Mouse (Mus musculus): ENCODE results near the gene Slc1a2. TPM values are rescaled to one million over a fixed set of nuclear protein-coding genes. Genes with fewer than 3 reads are reported as not detected.

The Slc1a2 gene
- polyA plus RNA-seq, 1 experiment: 1.5 TPM

DNA sequence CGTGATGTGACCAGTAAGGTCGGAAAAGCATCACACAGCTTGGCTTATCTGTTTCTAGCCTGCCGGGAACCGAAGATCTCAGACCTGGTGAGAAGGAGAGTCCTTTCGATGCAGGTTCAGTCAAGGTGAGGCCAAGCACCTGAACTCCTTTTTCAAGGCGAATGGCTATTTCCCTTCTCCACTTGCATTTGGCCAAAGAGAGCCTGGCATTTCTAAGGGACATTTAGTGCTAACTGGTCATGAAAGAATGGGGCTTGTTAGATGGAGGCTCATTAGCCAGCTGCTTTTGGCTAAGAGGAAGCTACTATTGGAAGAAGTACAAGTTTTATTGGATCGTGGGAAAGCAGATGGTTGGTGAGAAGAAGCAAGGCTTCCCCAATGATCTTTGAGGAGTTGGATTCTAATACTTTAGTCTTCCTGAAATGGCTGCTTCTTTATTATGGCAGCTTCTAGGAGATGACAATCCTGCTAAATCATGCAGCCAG is 22.3 kb upstream of the Slc1a2 start:
- 86% methylated on average over 7 of the region's 7 CpGs for WGBS
- Histone ChIP-seq H3K4me1 (ENCODE audit: control insufficient read depth, insufficient read depth, low read length) (no peaks in the 10 kb centered on the region), H3K4me3 (replicated peaks; ENCODE audit: extremely low read depth, low read depth, low read length) (no peak overlapping the region)
- no peak for DNase-seq
- TF ChIP-seq CTCF (IDR thresholded peaks at IDR 0.05; ENCODE audit: insufficient read depth, low read length) (no peak), POLR2A (IDR thresholded peaks at IDR 0.05; ENCODE audit: borderline replicate concordance, extremely low read depth, low read depth, low read length) (no peak)

DNA sequence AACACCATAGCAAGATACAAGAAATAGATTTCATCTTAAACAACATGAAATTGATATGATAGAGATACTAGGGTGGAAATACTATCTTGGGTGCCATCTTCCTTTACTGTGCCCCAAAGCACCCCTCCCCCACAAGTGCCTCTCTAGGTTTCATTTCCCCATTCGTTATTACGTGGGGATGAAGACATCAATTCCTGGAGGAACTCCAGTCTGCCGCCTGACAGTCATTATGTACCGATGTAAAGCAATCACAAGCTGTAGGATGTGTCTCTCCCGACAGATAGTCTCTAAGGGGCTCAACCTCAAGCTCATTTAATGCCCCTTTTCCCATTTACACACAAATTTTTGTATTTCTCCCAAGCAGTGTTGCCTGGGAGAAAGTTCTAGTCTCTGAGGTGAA is 20.3 kb upstream of the Slc1a2 start:
- DNase-seq: no peak
- 72% methylated on average over 5 of the region's 5 CpGs for WGBS
- Histone ChIP-seq H3K4me3 (replicated peaks; ENCODE audit: extremely low read depth, low read depth, low read length) (no peak overlapping the region), H3K4me1 (ENCODE audit: control insufficient read depth, insufficient read depth, low read length) (no peaks in the 10 kb centered on the region)
- TF ChIP-seq POLR2A (IDR thresholded peaks at IDR 0.05; ENCODE audit: borderline replicate concordance, extremely low read depth, low read depth, low read length) (no peak), CTCF (IDR thresholded peaks at IDR 0.05; ENCODE audit: insufficient read depth, low read length) (no peak)

DNA sequence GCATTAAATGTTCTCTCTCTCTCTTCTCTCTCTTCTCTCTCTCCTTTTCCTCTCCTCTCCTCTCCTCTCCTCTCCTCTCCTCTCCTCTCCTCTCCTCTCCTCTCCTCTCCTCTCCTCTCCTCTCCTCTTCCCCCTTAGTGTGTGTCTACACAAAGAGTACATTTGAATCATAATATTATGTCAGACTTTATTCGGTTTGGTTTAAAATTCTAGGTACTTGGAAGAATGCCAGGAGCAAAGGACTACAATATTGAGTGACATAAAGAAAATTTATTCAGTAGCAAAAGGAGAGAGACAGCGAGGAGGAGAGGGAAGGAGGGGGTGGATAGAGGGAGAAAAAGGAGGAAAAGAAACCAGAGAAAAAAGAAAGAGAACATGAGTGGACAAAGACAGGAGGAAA is 19.8 kb upstream of the Slc1a2 start:
- no peak for DNase-seq
- no peaks in the 10 kb centered on the region for H3K4me1 ChIP-seq (ENCODE audit: control insufficient read depth, insufficient read depth, low read length)
- no peak overlapping the region for H3K4me3 ChIP-seq (replicated peaks; ENCODE audit: extremely low read depth, low read depth, low read length)
- no peak for TF ChIP-seq POLR2A (IDR thresholded peaks at IDR 0.05; ENCODE audit: borderline replicate concordance, extremely low read depth, low read depth, low read length)
- no peak for TF ChIP-seq CTCF (IDR thresholded peaks at IDR 0.05; ENCODE audit: insufficient read depth, low read length)
- 39% methylated on average over 2 of the region's 2 CpGs for WGBS

DNA sequence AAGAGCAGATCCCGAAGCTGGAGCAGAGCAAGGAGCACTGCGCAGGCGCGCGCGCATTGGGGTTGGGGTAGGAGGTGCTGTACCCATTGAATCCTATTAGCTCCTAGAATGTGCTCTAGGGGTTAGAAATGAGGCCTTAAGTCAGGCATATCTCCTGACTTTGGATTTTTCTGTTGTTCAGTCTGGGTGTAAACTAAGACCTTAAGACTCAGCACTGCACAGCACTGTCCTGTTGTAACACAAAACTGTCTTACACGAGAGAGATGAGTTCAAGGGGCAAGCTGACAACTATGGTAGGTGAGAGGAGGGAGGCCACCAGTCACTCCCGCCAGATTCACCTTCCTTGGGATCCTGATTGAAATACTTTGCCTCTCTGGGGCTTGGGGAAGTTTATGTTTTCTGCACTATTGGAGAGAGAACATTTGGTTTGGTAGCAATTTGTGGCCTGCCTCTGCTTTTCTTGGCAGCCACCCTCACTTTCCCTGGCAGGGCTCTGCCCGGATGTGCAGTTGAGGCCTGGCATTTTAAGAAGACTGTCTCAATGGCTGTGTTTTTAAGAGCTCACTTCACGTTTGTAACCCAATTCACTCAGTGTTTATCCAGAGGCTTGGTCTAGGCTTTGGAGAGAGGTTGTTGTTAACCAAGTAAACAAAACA is 9.5 kb upstream of the Slc1a2 start:
- no peaks in the 10 kb centered on the region for H3K4me1 ChIP-seq (ENCODE audit: control insufficient read depth, insufficient read depth, low read length)
- no peak overlapping the region for H3K4me3 ChIP-seq (replicated peaks; ENCODE audit: extremely low read depth, low read depth, low read length)
- WGBS: 80% methylated on average over 10 of the region's 10 CpGs
- no peak for TF ChIP-seq CTCF (IDR thresholded peaks at IDR 0.05; ENCODE audit: insufficient read depth, low read length)
- no peak for TF ChIP-seq POLR2A (IDR thresholded peaks at IDR 0.05; ENCODE audit: borderline replicate concordance, extremely low read depth, low read depth, low read length)
- no peak for DNase-seq

DNA sequence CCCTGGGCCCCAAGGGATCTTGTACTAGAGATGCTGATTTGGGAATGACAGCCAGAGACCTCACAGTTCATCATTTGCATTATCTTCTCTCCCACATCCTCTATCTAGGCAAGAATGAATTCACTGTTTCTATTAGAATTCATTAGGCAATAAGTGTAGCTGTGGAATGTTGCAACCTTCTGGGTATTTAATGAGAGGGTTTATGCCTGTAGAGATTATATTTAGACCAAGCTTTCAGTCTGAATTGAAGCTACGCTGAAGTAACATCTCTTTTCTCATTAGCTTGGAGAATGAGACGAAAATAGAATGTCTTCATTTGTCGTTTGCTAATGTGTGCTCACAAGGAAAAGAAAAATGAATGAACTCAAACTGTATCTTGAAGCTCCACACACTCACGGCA is 8.1 kb upstream of the Slc1a2 start:
- Histone ChIP-seq H3K4me3 (replicated peaks; ENCODE audit: extremely low read depth, low read depth, low read length) (no peak overlapping the region), H3K4me1 (ENCODE audit: control insufficient read depth, insufficient read depth, low read length) (no peaks in the 10 kb centered on the region)
- 74% methylated on average over 4 of the region's 4 CpGs for WGBS
- no peak for DNase-seq
- TF ChIP-seq POLR2A (IDR thresholded peaks at IDR 0.05; ENCODE audit: borderline replicate concordance, extremely low read depth, low read depth, low read length): no peak
- TF ChIP-seq CTCF (IDR thresholded peaks at IDR 0.05; ENCODE audit: insufficient read depth, low read length): no peak

DNA sequence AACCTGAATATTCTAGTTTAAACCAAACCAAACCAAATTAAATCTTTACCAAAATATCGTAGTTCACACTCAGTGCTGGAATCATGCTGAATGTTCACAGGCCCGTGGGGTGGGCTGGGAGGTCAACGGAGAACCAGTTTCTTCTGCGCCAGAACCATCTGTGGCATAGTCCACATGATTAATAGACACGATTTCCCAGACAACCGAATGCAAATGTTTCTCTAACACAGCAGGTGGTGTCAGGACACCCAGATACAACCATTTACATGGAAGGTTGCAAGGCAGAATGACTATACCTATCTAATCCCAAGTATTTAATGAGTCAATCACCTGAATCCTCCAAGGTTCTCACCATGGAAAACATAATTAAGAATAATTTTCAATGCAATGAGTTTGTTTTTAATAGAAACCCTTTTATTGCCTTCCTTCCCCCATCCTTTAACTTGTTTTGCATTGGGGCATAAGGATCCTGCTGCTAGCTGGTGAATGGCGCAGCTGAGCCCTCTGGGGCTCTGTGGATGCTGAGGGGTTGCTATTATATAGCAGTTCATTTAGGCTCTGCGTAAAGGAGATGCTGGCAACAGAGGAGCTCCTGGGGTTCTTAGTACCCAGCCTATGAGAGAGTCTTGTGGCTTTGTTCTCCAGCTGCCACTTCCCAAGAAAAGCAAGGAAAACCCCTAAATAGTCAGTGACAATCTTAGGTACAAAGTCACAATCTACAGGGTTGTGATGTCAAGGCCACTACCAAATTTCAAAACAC is 2.3 kb upstream of the Slc1a2 start:
- H3K4me1 ChIP-seq (ENCODE audit: control insufficient read depth, insufficient read depth, low read length): no peaks in the 10 kb centered on the region; the same call in 1 of the 2 replicates
- DNase-seq: no peak
- 76% methylated on average over 8 of the region's 8 CpGs for WGBS
- no peak overlapping the region for H3K4me3 ChIP-seq (replicated peaks; ENCODE audit: extremely low read depth, low read depth, low read length)
- no peak for TF ChIP-seq POLR2A (IDR thresholded peaks at IDR 0.05; ENCODE audit: borderline replicate concordance, extremely low read depth, low read depth, low read length)
- TF ChIP-seq CTCF (IDR thresholded peaks at IDR 0.05; ENCODE audit: insufficient read depth, low read length): no peak

DNA sequence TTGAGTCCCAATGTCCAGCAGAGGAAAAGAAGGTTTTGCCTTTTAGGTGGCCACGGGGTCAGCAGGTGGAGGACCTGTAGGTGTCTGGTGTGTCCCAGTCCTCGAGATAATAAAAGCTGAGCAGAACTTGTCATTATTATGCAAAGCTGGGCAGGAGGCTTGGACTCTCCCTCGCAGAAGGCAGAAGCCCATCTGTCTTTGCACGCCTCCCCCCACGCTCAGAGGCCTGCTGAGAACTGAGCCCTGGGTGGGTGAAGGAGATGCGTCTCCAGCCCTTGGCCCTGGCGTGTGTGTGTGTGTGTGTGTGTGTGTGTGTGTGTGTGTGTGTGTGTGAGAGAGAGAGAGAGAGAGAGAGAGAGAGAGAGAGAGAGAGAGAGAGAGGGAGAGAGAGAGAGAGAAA is 733 bp upstream of the Slc1a2 start:
- 30% methylated on average over 7 of the region's 7 CpGs for WGBS
- H3K4me3 ChIP-seq (replicated peaks; ENCODE audit: extremely low read depth, low read depth, low read length): no peak overlapping the region
- no peak for DNase-seq
- no peaks in the 10 kb centered on the region; the same call in 1 of the 2 replicates for H3K4me1 ChIP-seq (ENCODE audit: control insufficient read depth, insufficient read depth, low read length)
- no peak for TF ChIP-seq POLR2A (IDR thresholded peaks at IDR 0.05; ENCODE audit: borderline replicate concordance, extremely low read depth, low read depth, low read length)

DNA sequence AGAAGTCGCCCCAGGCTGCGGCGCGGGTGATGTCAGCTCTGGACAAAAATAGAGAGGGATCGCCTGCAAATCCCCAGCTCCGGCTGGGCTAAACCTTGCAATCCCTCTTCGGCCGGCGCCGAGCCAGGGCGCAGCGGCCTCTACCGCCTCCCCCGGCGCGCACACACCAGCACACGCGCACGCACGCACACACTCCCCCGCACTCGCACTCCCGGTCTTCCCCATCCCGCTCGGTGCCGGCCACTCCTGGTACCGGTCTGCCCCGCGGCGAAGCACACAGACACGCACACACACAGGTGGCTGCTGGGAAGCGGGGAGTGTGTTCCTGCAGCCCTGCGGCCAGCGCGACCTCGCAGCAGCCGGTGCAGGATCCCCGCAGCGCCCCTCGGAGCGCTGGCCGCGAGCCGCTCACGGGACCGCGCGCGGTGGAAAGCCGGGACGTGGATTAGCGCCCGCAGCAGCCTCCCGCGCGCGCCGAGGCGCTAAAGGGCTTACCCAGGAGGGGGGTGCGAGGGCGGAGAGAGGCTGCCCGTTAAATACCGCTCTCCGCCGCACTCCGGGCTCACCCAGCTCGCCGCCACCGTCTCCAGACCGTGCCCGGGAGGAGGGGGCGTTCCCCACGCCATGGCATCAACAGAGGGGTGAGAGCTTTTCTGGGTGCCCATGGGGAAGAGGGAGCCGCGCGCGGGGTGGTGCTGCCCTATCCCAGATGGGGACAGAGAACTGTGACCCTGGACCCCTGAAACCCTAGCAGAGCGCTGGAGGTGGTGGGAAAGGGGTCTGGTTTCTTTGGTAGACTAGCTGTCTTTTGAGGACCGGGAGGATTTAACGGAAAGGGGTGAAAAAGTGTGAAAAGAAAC is 432 bp downstream of the Slc1a2 start:
- no peak for TF ChIP-seq POLR2A (IDR thresholded peaks at IDR 0.05; ENCODE audit: borderline replicate concordance, extremely low read depth, low read depth, low read length)
- TF ChIP-seq CTCF (IDR thresholded peaks at IDR 0.05; ENCODE audit: insufficient read depth, low read length): no peak
- H3K4me3 ChIP-seq (replicated peaks; ENCODE audit: extremely low read depth, low read depth, low read length): peak overlapping the region; percentile 63
- no peak for DNase-seq
- no peaks in the 10 kb centered on the region; the same call in 1 of the 2 replicates for H3K4me1 ChIP-seq (ENCODE audit: control insufficient read depth, insufficient read depth, low read length)
- WGBS: under 1% methylated on average over 80 of the region's 80 CpGs

DNA sequence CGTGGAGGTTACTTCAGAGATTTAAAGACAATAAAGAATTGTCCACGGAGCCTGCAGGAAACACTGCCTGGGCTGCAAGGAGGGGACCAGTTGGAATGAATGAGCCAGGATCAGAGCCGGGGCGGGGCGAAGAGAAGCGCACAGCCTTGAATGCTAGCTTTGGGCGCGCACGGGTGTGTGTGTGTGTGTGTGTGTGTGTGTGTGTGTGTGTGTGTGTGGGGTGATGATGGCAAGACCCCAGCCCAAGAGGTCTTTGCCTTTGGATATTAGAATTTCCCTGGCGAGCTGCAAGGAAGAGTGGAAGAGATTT is 1.0 kb downstream of the Slc1a2 start:
- no peak for DNase-seq
- H3K4me3 ChIP-seq (replicated peaks; ENCODE audit: extremely low read depth, low read depth, low read length): no peak overlapping the region
- 6% methylated on average over 10 of the region's 10 CpGs for WGBS
- TF ChIP-seq POLR2A (IDR thresholded peaks at IDR 0.05; ENCODE audit: borderline replicate concordance, extremely low read depth, low read depth, low read length): no peak
- TF ChIP-seq CTCF (IDR thresholded peaks at IDR 0.05; ENCODE audit: insufficient read depth, low read length): no peak
- H3K4me1 ChIP-seq (ENCODE audit: control insufficient read depth, insufficient read depth, low read length): no peaks in the 10 kb centered on the region; the same call in 1 of the 2 replicates
